Mouse (Mus musculus) adrenal gland, postnatal 14 days (tissue): ENCODE measurements around the gene Slc26a1. TPM values are rescaled to one million over a fixed set of nuclear protein-coding genes. Genes with fewer than 3 reads are reported as not detected.

Source experiments
- DNase-seq: peaks from one replicate; pipeline ENCODE4 v3.0.0; 2021; ENCODE audit warnings: mixed read lengths
- total RNA-seq: library from RNA; stranded (reverse); gene quantifications from 2 replicates; pipeline ENCODE4 v1.2.3, GENCODE M21; 2021

The Slc26a1 gene
- total RNA-seq, 1 experiment from 2014 or later, result 16.7 TPM

GRCm38 (mm10) chr5:108691152-108691551 lies 15.8 kb upstream of the Slc26a1 start:
- DNase-seq, result no peak

- DNase-seq, result no peak
These were observed 13.7 kb upstream of the Slc26a1 start for GRCm38 (mm10) chr5:108689091-108689490.

- DNase-seq, result peak; percentile 74
These were observed 5.5 kb upstream of the Slc26a1 start for GRCm38 (mm10) chr5:108680871-108681270.

GRCm38 (mm10) chr5:108679909-108680308 lies 4.5 kb upstream of the Slc26a1 start:
- DNase-seq, result no peak

- DNase-seq, result no peak
These were observed 3.0 kb upstream of the Slc26a1 start for GRCm38 (mm10) chr5:108678296-108678854.

GRCm38 (mm10) chr5:108677605-108678295 lies 2.4 kb upstream of the Slc26a1 start:
- peak; percentile 77 for DNase-seq

GRCm38 (mm10) chr5:108676772-108677498 lies 1.6 kb upstream of the Slc26a1 start:
- no peak for DNase-seq

- no peak for DNase-seq
These were observed 745 bp downstream of the Slc26a1 start for GRCm38 (mm10) chr5:108674624-108675023.

GRCm38 (mm10) chr5:108671757-108672156 lies 3.6 kb downstream of the Slc26a1 start:
- DNase-seq, result no peak

GRCm38 (mm10) chr5:108670785-108671184 lies 4.6 kb downstream of the Slc26a1 start:
- DNase-seq, result peak; percentile 76

- no peak for DNase-seq
These were observed 5.4 kb downstream of the Slc26a1 start for GRCm38 (mm10) chr5:108669986-108670385.

GRCm38 (mm10) chr5:108668977-108669936 lies 6.1 kb downstream of the Slc26a1 start, which contains the start of gene Dgkq:
Gene Dgkq, minus strand, starts transcription at chr5:108669672.
- DNase-seq, result peak; percentile 92

- no peak for DNase-seq
These were observed 6.9 kb downstream of the Slc26a1 start for GRCm38 (mm10) chr5:108668387-108668932.

GRCm38 (mm10) chr5:108667370-108667769 lies 8.0 kb downstream of the Slc26a1 start:
- DNase-seq, result no peak

- no peak for DNase-seq
These were observed 10.3 kb downstream of the Slc26a1 start for GRCm38 (mm10) chr5:108665066-108665465.

- DNase-seq, result no peak
These were observed 12.6 kb downstream of the Slc26a1 start for GRCm38 (mm10) chr5:108662772-108663171.

GRCm38 (mm10) chr5:108660632-108661268 lies 14.6 kb downstream of the Slc26a1 start:
- DNase-seq, result peak; percentile 97

GRCm38 (mm10) chr5:108659698-108660631 lies 15.4 kb downstream of the Slc26a1 start, which contains the start of gene Idua:
Gene Idua, plus strand, starts transcription at chr5:108660331.
- DNase-seq, result no peak

- DNase-seq, result no peak
These were observed 16.8 kb downstream of the Slc26a1 start for GRCm38 (mm10) chr5:108658611-108659010.

- no peak for DNase-seq
These were observed 18.0 kb downstream of the Slc26a1 start for GRCm38 (mm10) chr5:108657406-108657805.
